Mouse (Mus musculus): Measurements from ENCODE around the gene Klk4. TPM values are rescaled to one million over a fixed set of nuclear protein-coding genes. Genes with fewer than 3 reads are reported as not detected.

The Klk4 gene
- not detected in 2 replicates for polyA plus RNA-seq (2014; fragmentation: Nextera tagmentation; extraction: Ambion mirVana)

GRCm38 (mm10) chr7:43880912-43881311 lies at the start of gene Klk4:
Gene Klk4 (plus strand): TSS chr7:43881160.
- 9% methylated on average over 3 of the region's 3 CpGs for WGBS
- DNase-seq (ENCODE audit: low spot score, missing footprints) (no peak), ATAC-seq (ENCODE audit: low FRiP score) (no peak)
- H3K27me3 ChIP-seq (ENCODE audit: control insufficient read depth, insufficient read depth, low read length): no peaks in the 10 kb centered on the region
- H3K9me3 ChIP-seq (ENCODE audit: control insufficient read depth, low read length): no peaks in the 10 kb centered on the region
- no peaks in the 10 kb centered on the region; the same call in 1 of the 2 replicates for H3K4me1 ChIP-seq (ENCODE audit: control insufficient read depth, insufficient read depth, low read length)
- no peak within 1 kb of the TSS for H3K27ac ChIP-seq (ENCODE audit: low read depth, low read length)
- H3K4me3 ChIP-seq (ENCODE audit: low read depth, low read length): no peak within 1 kb of the TSS
- no peak within 1 kb of the TSS for H3K9ac ChIP-seq (ENCODE audit: low read length)
- no peak within 1 kb of the TSS for H3K4me2 ChIP-seq
- H3K36me3 ChIP-seq (ENCODE audit: control insufficient read depth, insufficient read depth, low read length): no peaks in the 10 kb centered on the region

- no peak within 1 kb of the TSS for H3K4me2 ChIP-seq
- 74% methylated on average over 3 of the region's 3 CpGs for WGBS
- H3K9me3 ChIP-seq (ENCODE audit: control insufficient read depth, low read length): no peaks in the 10 kb centered on the region
- H3K27ac ChIP-seq (ENCODE audit: low read depth, low read length): no peak within 1 kb of the TSS
- H3K36me3 ChIP-seq (ENCODE audit: control insufficient read depth, insufficient read depth, low read length): no peaks in the 10 kb centered on the region
- H3K4me3 ChIP-seq (ENCODE audit: low read depth, low read length): no peak within 1 kb of the TSS
- H3K27me3 ChIP-seq (ENCODE audit: control insufficient read depth, insufficient read depth, low read length): no peaks in the 10 kb centered on the region
- no peaks in the 10 kb centered on the region for H3K4me1 ChIP-seq (ENCODE audit: control insufficient read depth, insufficient read depth, low read length)
- H3K9ac ChIP-seq (ENCODE audit: low read length): no peak within 1 kb of the TSS
- no peak for ATAC-seq (ENCODE audit: low FRiP score)
- DNase-seq (ENCODE audit: low spot score, missing footprints): no peak
Measured at GRCm38 (mm10) chr7:43841701-43842100, 39.3 kb upstream of the Klk4 start, which contains the start of gene Klk5. Gene Klk5 (plus strand): TSS chr7:43841971.

- no peak for ATAC-seq (ENCODE audit: low FRiP score)
- H3K27me3 ChIP-seq (ENCODE audit: control insufficient read depth, insufficient read depth, low read length): no peaks in the 10 kb centered on the region
- H3K4me3 ChIP-seq (ENCODE audit: low read depth, low read length): no peak overlapping the region
- H3K4me1 ChIP-seq (ENCODE audit: control insufficient read depth, insufficient read depth, low read length): no peaks in the 10 kb centered on the region
- no peaks in the 10 kb centered on the region for H3K36me3 ChIP-seq (ENCODE audit: control insufficient read depth, insufficient read depth, low read length)
- no peak overlapping the region for H3K27ac ChIP-seq (ENCODE audit: low read depth, low read length)
- H3K9ac ChIP-seq (ENCODE audit: low read length): no peak overlapping the region
- DNase-seq (ENCODE audit: low spot score, missing footprints): no peak
- H3K9me3 ChIP-seq (ENCODE audit: control insufficient read depth, low read length): no peaks in the 10 kb centered on the region
- no peak overlapping the region for H3K4me2 ChIP-seq
- WGBS: 84% methylated on average over 4 of the region's 4 CpGs
Measured at GRCm38 (mm10) chr7:43843801-43844200, 37.2 kb upstream of the Klk4 start.

GRCm38 (mm10) chr7:43851616-43852015 lies 29.3 kb upstream of the Klk4 start:
- Histone ChIP-seq H3K27me3 (ENCODE audit: control insufficient read depth, insufficient read depth, low read length) (no peaks in the 10 kb centered on the region), H3K36me3 (ENCODE audit: control insufficient read depth, insufficient read depth, low read length) (no peaks in the 10 kb centered on the region), H3K27ac (ENCODE audit: low read depth, low read length) (no peak overlapping the region), H3K4me2 (no peak overlapping the region), H3K9ac (ENCODE audit: low read length) (no peak overlapping the region), H3K9me3 (ENCODE audit: control insufficient read depth, low read length) (no peaks in the 10 kb centered on the region), H3K4me1 (ENCODE audit: control insufficient read depth, insufficient read depth, low read length) (no peaks in the 10 kb centered on the region), H3K4me3 (ENCODE audit: low read depth, low read length) (no peak overlapping the region)
- whole genome bisulfite sequencing: 91% methylated on average over 6 of the region's 6 CpGs
- ATAC-seq (ENCODE audit: low FRiP score): no peak
- DNase-seq (ENCODE audit: low spot score, missing footprints): no peak

GRCm38 (mm10) chr7:43854642-43855380 lies 26.1 kb upstream of the Klk4 start:
- Histone ChIP-seq H3K4me3 (ENCODE audit: low read depth, low read length) (no peak overlapping the region), H3K27me3 (ENCODE audit: control insufficient read depth, insufficient read depth, low read length) (no peaks in the 10 kb centered on the region), H3K36me3 (ENCODE audit: control insufficient read depth, insufficient read depth, low read length) (no peaks in the 10 kb centered on the region), H3K9ac (ENCODE audit: low read length) (no peak overlapping the region), H3K4me2 (no peak overlapping the region), H3K9me3 (ENCODE audit: control insufficient read depth, low read length) (no peaks in the 10 kb centered on the region), H3K4me1 (ENCODE audit: control insufficient read depth, insufficient read depth, low read length) (no peaks in the 10 kb centered on the region), H3K27ac (ENCODE audit: low read depth, low read length) (no peak overlapping the region)
- DNase-seq (ENCODE audit: low spot score, missing footprints) (no peak), ATAC-seq (ENCODE audit: low FRiP score) (no peak)
- WGBS: 83% methylated on average over 9 of the region's 9 CpGs

- Histone ChIP-seq H3K4me2 (no peak overlapping the region), H3K4me1 (ENCODE audit: control insufficient read depth, insufficient read depth, low read length) (no peaks in the 10 kb centered on the region), H3K27ac (ENCODE audit: low read depth, low read length) (no peak overlapping the region), H3K9ac (ENCODE audit: low read length) (no peak overlapping the region), H3K36me3 (ENCODE audit: control insufficient read depth, insufficient read depth, low read length) (no peaks in the 10 kb centered on the region), H3K4me3 (ENCODE audit: low read depth, low read length) (no peak overlapping the region), H3K27me3 (ENCODE audit: control insufficient read depth, insufficient read depth, low read length) (no peaks in the 10 kb centered on the region), H3K9me3 (ENCODE audit: control insufficient read depth, low read length) (no peaks in the 10 kb centered on the region)
- 77% methylated on average over 3 of the region's 3 CpGs for WGBS
- ATAC-seq (ENCODE audit: low FRiP score): no peak
- no peak for DNase-seq (ENCODE audit: low spot score, missing footprints)
Measured at GRCm38 (mm10) chr7:43855709-43856108, 25.3 kb upstream of the Klk4 start.

- Histone ChIP-seq H3K27me3 (ENCODE audit: control insufficient read depth, insufficient read depth, low read length) (no peaks in the 10 kb centered on the region), H3K27ac (ENCODE audit: low read depth, low read length) (no peak overlapping the region), H3K9ac (ENCODE audit: low read length) (no peak overlapping the region), H3K36me3 (ENCODE audit: control insufficient read depth, insufficient read depth, low read length) (no peaks in the 10 kb centered on the region), H3K4me2 (no peak overlapping the region), H3K4me3 (ENCODE audit: low read depth, low read length) (no peak overlapping the region), H3K4me1 (ENCODE audit: control insufficient read depth, insufficient read depth, low read length) (no peaks in the 10 kb centered on the region), H3K9me3 (ENCODE audit: control insufficient read depth, low read length) (no peaks in the 10 kb centered on the region)
- 83% methylated on average over 7 of the region's 7 CpGs for WGBS
- ATAC-seq (ENCODE audit: low FRiP score) (no peak), DNase-seq (ENCODE audit: low spot score, missing footprints) (no peak)
Measured at GRCm38 (mm10) chr7:43856307-43856706, 24.7 kb upstream of the Klk4 start.

- no peaks in the 10 kb centered on the region for H3K36me3 ChIP-seq (ENCODE audit: control insufficient read depth, insufficient read depth, low read length)
- H3K4me1 ChIP-seq (ENCODE audit: control insufficient read depth, insufficient read depth, low read length): no peaks in the 10 kb centered on the region
- no peak overlapping the region for H3K4me2 ChIP-seq
- no peaks in the 10 kb centered on the region for H3K27me3 ChIP-seq (ENCODE audit: control insufficient read depth, insufficient read depth, low read length)
- H3K9me3 ChIP-seq (ENCODE audit: control insufficient read depth, low read length): no peaks in the 10 kb centered on the region
- DNase-seq (ENCODE audit: low spot score, missing footprints) (no peak), ATAC-seq (ENCODE audit: low FRiP score) (no peak)
- no peak overlapping the region for H3K9ac ChIP-seq (ENCODE audit: low read length)
- no peak overlapping the region for H3K4me3 ChIP-seq (ENCODE audit: low read depth, low read length)
- 91% methylated on average over 12 of the region's 12 CpGs for WGBS
- no peak overlapping the region for H3K27ac ChIP-seq (ENCODE audit: low read depth, low read length)
Measured at GRCm38 (mm10) chr7:43857501-43857900, 23.5 kb upstream of the Klk4 start.

- no peaks in the 10 kb centered on the region for H3K36me3 ChIP-seq (ENCODE audit: control insufficient read depth, insufficient read depth, low read length)
- no peaks in the 10 kb centered on the region for H3K27me3 ChIP-seq (ENCODE audit: control insufficient read depth, insufficient read depth, low read length)
- no peak overlapping the region for H3K4me2 ChIP-seq
- ATAC-seq (ENCODE audit: low FRiP score) (no peak), DNase-seq (ENCODE audit: low spot score, missing footprints) (no peak)
- H3K9ac ChIP-seq (ENCODE audit: low read length): no peak overlapping the region
- WGBS: 37% methylated on average over 8 of the region's 8 CpGs
- no peaks in the 10 kb centered on the region for H3K4me1 ChIP-seq (ENCODE audit: control insufficient read depth, insufficient read depth, low read length)
- H3K4me3 ChIP-seq (ENCODE audit: low read depth, low read length): no peak overlapping the region
- H3K9me3 ChIP-seq (ENCODE audit: control insufficient read depth, low read length): no peaks in the 10 kb centered on the region
- H3K27ac ChIP-seq (ENCODE audit: low read depth, low read length): no peak overlapping the region
Measured at GRCm38 (mm10) chr7:43860411-43860810, 20.5 kb upstream of the Klk4 start.

Data from midbrain, embryonic 11.5 days (tissue).